Mouse (Mus musculus): ENCODE data around the gene Adamts13. TPM values are rescaled to one million over a fixed set of nuclear protein-coding genes. Genes with fewer than 3 reads are reported as not detected.

Adamts13 gene
- total RNA-seq, 2 experiments from 2014 or later = not detected

GRCm38 (mm10) chr2:27028437-27029015 lies 55.3 kb downstream of the Adamts13 start:
- DNase-seq = no peak
- intact Hi-C loops (cut with DNase I) = no loop called here

DNA sequence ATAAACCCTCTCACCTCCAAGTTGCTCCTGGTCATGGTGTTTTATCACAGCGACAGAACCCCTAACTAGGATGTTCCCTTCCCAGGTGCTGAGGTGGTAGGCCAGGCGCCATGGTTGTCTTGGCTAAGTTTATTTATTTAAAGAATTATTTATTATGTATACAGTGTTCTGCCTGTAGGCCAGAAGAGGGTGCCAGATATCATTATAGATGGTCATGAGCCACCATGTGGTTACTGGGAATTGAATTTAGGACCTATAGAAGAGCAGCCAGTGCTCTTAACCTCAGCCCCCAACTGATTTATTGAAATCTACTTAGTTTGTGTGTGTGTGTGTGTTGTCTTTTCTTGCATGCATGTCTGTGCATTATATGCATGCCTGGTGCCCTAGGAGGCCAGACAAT lies 59.1 kb downstream of the Adamts13 start:
- intact Hi-C loops (cut with DNase I) = no loop called here
- no peak for DNase-seq

- no peak for DNase-seq
- intact Hi-C loops (cut with DNase I) = no loop called here
Measured at GRCm38 (mm10) chr2:27036003-27036402, 62.8 kb downstream of the Adamts13 start.

DNA sequence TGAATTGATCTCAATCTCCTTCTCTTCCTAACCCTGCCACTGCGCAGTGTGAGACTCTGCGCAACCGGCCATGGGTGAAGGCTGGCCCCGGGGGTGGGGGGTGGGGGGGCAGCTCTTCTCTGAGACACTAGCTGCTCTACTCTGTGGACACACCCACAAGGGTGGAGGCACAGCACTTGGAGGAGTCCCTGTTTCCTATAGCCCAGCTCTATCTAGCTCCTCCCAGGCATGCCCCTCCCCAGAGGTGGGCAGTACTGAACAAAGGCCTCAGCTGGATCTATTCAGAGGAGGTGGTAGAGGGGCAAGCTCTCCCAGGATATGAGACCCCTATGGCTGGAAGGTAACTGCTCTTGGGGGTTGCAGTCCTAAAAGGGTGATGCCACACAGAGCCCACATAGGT lies 63.8 kb downstream of the Adamts13 start:
- no peak for DNase-seq
- intact Hi-C loops (cut with DNase I) = no loop called here

DNA sequence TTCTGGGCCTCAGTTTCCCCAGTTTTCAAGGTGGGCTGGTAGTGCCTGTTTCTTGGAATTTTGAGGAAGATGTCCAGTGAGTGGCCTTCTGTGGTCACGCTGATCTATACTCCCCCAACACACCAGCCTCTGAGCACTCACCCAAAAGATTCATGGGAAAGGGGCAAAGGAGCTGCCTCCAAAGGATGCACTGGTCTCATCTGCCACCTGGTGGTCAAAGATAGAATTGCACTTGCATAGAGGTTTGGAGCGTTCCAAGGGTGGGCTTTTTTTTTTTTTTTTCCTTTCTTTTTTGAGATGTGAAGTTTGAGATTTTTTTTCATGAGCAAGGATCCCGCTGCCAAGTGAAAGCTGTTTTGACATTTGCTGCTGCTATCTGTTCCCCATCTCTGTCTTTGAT lies 65.4 kb downstream of the Adamts13 start:
- peak; percentile 74 to 75 for DNase-seq
- intact Hi-C loops (cut with DNase I) = loop anchor here (1.0 kb wide), 4 partner anchors 20 to 391 kb away; no protein-coding TSS in a partner anchor

- intact Hi-C loops (cut with DNase I) = no loop called here
Measured at GRCm38 (mm10) chr2:27039286-27039685, 66.1 kb downstream of the Adamts13 start.

GRCm38 (mm10) chr2:27042131-27042844 lies 69.1 kb downstream of the Adamts13 start:
- intact Hi-C loops (cut with DNase I) = loop anchor here (2.0 kb wide), 1 partner anchor 85 kb away; no protein-coding TSS in a partner anchor
- no peak for DNase-seq

More at GRCm38 (mm10) chr2:27039286-27039685, 66.1 kb downstream of the Adamts13 start:
- no peak for DNase-seq

DNA sequence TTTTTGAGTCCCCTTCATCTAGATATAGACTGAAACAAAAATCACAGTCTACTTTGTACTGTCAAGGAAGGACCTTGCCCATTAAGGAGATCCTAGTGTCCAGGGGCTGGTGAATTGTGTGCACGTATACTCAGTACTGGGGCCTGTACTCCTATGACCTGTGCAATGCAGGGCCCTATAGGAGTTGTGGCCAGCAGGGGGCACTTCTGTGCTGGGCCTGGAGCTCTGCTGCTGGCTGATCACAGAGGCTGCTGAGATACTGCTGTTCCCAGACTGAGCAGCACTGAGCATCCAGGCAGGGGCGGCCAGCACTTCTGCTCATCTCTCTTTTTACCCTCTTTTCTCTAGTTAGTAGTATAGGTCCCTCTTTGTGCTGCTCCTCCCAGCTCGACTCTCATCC lies 70.2 kb downstream of the Adamts13 start:
- intact Hi-C loops (cut with DNase I) = loop anchor here (1.0 to 2.0 kb wide), 2 partner anchors 83 to 194 kb away; no protein-coding TSS in a partner anchor
- peak; percentile 86 to 88 for DNase-seq

GRCm38 (mm10) chr2:27044166-27044565 lies 71.0 kb downstream of the Adamts13 start:
- DNase-seq = peak in 1 of 2 experiments; percentile 57
- intact Hi-C loops (cut with DNase I) = loop anchor here (2.0 kb wide), 1 partner anchor 35 kb away; the partner anchor contains the start of gene Adamtsl2

GRCm38 (mm10) chr2:27044641-27045040 lies 71.4 kb downstream of the Adamts13 start:
- no peak for DNase-seq
- intact Hi-C loops (cut with DNase I) = loop anchor here (2.0 kb wide), 1 partner anchor 34 kb away; the partner anchor contains the start of gene Adamtsl2

DNA sequence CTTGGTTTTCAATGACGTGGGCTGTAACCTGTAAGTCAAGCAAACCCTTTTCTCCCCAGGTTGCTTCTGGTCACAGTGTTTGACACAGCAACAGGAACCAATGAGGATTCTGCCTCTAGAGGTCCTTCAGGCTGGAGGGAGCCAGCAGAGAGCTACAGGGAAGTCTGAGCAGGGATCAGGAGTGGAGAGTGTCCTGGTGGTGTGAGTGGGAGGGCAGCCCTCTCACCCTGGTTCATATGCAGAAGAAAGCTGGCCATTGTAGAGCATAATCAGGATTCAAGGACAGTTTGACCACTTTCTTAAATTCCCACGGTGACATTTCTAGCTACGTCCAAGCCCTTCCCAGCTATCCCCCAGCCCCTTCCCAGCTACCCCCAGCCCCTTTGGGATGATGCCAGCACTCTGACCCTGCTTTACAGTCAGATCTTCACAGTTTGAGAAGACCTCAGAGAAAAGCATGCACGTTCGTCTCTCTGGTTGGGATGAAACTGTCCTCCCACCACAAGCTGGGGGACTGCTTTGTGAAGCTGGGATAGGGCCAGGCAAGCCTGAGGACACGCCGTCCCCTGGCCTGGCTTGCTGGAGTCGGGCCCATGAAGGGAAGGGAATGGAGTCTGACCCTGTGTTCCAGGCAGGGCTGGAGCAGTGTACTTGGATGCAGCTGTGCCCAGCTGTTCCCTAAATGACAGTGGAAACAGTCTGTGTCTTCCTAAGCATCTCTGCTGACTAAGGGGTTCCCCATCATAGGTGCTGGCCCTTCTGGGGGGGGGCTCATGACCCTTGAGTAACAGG lies 73.0 kb downstream of the Adamts13 start:
- peak; percentile 79 to 86 for DNase-seq
- intact Hi-C loops (cut with DNase I) = loop anchor here (2.0 kb wide), 1 partner anchor 33 kb away; the partner anchor contains the start of gene Adamtsl2

DNA sequence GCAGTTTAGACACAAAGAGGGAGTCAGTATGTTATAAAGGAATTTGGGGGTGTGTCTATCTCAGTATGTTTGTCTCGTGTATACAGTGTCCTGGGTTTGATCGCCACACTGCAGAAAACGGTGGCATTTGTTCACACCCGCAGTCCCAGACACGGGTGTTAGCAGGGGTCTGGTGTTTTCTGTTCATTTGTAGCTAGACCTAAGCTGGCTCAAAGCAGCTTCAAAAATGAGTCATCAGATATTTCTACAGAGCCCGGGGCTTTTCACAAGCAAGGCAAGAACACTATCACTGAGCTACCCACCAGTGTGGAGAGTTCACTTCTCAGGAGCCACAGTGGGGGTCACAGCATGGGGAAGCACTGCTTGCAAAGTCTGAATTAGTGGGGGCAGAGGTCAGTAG lies 76.2 kb downstream of the Adamts13 start:
- DNase-seq = no peak
- intact Hi-C loops (cut with DNase I) = no loop called here

GRCm38 (mm10) chr2:27058251-27058650 lies 85.0 kb downstream of the Adamts13 start:
- DNase-seq = no peak
- intact Hi-C loops (cut with DNase I) = no loop called here

DNA sequence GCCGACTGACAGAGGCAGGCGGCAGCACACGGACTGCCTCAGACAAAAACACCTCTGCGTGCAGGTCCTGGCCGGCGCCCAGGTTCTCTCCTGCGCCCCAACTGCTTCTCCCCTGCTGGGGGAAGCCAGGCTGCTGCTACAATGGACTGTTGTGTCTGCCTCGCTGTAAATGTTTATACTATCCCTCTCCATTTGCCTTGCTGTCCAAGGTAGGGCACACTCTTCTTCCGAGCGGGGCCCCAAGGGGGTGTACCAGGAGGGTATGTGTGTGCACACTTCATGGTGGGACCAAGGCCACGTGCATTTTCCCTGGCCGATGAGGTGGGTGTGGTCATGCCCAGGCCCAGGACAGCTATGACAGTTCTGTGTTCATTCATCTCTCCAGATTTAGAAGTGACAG lies 85.5 kb downstream of the Adamts13 start:
- intact Hi-C loops (cut with DNase I) = no loop called here
- no peak for DNase-seq

GRCm38 (mm10) chr2:27059187-27059586 lies 86.0 kb downstream of the Adamts13 start:
- DNase-seq = no peak
- intact Hi-C loops (cut with DNase I) = no loop called here

Other genes starting within 250 kb of the Adamts13 start
- gene Abo, start 108.4 kb upstream of the Adamts13 start, total RNA-seq (2021) = not detected
- gene Surf6, start 70.5 kb upstream of the Adamts13 start, total RNA-seq (2021) = 10 to 100 TPM; 11.7 to 12.8 TPM
- 10 to 100 TPM; 22.3 to 27.1 TPM for gene Med22, start 62.7 kb upstream of the Adamts13 start, total RNA-seq (2021)
- 100 to 1,000 TPM; 275 to 289 TPM for gene Rpl7a, start 62.7 kb upstream of the Adamts13 start, total RNA-seq (2021)
- gene Surf2, start 57.0 kb upstream of the Adamts13 start, total RNA-seq (2021) = 10 to 100 TPM; 15.6 to 16.2 TPM
- 10 to 100 TPM; 52.0 to 54.5 TPM for gene Surf1, start 56.9 kb upstream of the Adamts13 start, total RNA-seq (2021)
- 10 to 100 TPM; 81.1 to 84.3 TPM for gene Surf4, start 39.5 kb upstream of the Adamts13 start, total RNA-seq (2021)
- not detected for gene Stkld1, start 39.4 kb upstream of the Adamts13 start, total RNA-seq (2021)
- 10 to 100 TPM; 10.9 to 12.4 TPM for gene Rexo4, start 9.0 kb upstream of the Adamts13 start, total RNA-seq (2021)
- gene Cacfd1, start 36.5 kb downstream of the Adamts13 start, total RNA-seq (2021) = 10 to 100 TPM; 41.0 to 44.2 TPM
- gene Slc2a6, start 54.6 kb downstream of the Adamts13 start, total RNA-seq (2021) = under 1 TPM in 1 of 2 experiments, not detected in 1; 0.73 TPM
- not detected for gene Mymk, start 98.8 kb downstream of the Adamts13 start, total RNA-seq (2021)
- gene Adamtsl2, start 106.0 kb downstream of the Adamts13 start, total RNA-seq (2021) = 10 to 100 TPM; 20.3 to 21.4 TPM
- under 1 TPM; 0.19 to 0.43 TPM for gene Fam163b, start 169.1 kb downstream of the Adamts13 start, total RNA-seq (2021)
- 1 to 10 TPM; 1.4 to 2.4 TPM for gene Dbh, start 191.8 kb downstream of the Adamts13 start, total RNA-seq (2021)